Mouse (Mus musculus): ENCODE measurements around the gene Ankrd60. TPM values are rescaled to one million over a fixed set of nuclear protein-coding genes. Genes with fewer than 3 reads are reported as not detected.

The Ankrd60 gene
- polyA plus RNA-seq (2017; shearing (Covaris generic)) = not detected

DNA sequence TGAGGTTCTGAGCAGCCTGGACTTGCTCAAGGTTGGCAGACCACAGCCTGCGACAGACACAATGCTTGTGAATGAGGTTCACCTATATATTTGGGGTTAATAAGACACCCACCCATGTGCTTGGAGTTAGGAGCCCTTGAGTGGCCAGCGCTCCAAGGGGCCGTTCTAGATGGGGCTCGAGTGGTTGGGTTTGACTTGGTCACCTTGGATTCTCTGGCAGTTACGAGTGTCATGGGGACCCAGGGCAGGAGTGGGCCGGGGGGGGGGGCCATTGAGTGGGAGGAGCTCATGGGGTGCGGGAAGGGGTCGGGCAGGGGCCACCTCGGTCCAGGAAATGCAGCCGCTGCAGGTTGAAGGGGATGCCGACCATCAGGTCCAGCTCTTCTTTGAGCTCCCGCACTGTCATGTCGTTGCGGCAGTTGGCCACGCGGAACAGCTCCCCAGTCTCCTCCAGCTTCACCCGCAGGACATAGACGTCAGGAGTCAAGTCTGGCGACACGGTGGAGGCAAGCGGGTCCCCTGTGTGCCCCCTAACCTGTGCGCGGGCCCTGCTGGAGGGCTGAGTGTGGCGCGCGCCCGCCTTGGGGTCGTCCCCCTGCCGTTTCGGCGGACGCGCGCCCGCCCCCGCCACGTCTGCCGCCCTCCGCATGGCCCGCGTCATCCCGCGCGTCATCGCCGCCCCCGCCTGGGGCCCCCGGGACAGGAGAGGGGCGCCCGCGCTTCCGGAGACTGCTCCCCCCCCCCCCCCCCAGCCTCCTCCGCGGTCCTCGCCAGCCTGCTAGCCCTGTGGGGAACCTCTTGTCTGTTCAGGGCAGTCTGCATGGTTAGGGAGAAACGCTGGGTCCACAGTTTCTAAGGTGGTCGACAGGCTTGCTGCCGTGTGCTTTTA is at the start of gene Ankrd60:
Gene Ankrd60, minus strand, starts transcription at position 697 of the 889 bp plus-strand sequence.

DNA sequence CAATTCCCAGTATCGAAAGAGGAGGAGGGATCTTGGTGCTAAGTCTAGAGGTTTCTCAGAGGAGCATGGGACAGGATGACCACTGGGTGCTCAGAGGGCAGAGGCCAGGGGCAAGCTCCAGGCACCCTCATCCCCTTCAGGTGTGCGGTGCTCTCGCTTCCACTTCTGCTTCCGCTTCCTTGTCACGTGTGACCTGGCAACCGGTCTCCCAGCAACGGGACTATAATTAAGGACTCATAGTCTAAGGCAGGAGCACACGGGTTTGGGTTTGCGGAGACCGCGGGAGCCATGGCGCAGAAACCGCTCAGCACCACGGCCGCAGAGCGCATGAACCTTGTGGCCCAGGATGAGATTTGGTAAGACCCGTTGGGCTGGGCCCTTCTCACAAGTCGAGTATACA is 55.8 kb downstream of the Ankrd60 start, which contains the start of gene 1700021F07Rik:
Gene 1700021F07Rik, plus strand, starts transcription at position 211 of the 400 bp plus-strand sequence.

Other genes with a start within 250 kb of the Ankrd60 start
- gene 1700021F07Rik, start 55.8 kb downstream of the Ankrd60 start, polyA plus RNA-seq (2017; shearing (Covaris generic)) = not detected
- gene Rab22a, start 81.4 kb upstream of the Ankrd60 start, polyA plus RNA-seq (2017; shearing (Covaris generic)) = 13.8 TPM
- not detected for gene 1700010B08Rik, start 141.1 kb upstream of the Ankrd60 start, polyA plus RNA-seq (2017; shearing (Covaris generic))
- gene Vapb, start 159.1 kb upstream of the Ankrd60 start, polyA plus RNA-seq (2017; shearing (Covaris generic)) = 7.5 TPM